Mouse (Mus musculus): ENCODE results near the gene Clic5. TPM values are rescaled to one million over a fixed set of nuclear protein-coding genes. Genes with fewer than 3 reads are reported as not detected.

Clic5 gene
- total and polyA plus RNA-seq, 2 experiments from 2014 or later, result 0.25 to 1.00 TPM

DNA sequence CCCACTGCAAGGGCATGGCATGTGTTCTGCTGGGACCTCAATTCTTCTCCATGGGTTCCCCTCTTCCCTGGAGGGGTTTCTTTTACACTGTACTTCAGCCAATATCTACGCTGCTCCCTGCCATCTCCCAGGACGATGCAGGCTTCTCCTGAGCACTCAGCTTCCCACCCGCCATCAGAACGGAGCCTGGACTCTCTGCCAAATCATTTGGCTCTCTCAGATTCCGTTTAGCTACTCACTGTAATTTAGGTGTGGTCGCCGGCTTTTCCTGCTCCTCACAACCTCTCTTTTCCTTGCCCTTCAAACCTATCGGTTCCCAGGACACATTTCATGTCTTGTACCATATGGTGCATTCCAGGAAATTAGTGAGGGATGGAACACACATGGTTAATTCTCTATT, 66.3 kb downstream of the Clic5 start:
- Histone ChIP-seq H3K27ac (ENCODE audit: low read depth, low read length) (no peak overlapping the region), H3K9me3 (ENCODE audit: low read length) (no peaks in the 10 kb centered on the region), H3K36me3 (ENCODE audit: insufficient read depth) (no peaks in the 10 kb centered on the region), H3K4me3 (ENCODE audit: low read depth, low read length) (no peak overlapping the region), H3K4me1 (ENCODE audit: insufficient read depth) (0 out of 2 replicates have a peak, but pooled peaks cover 5% of the 10 kb centered on the region), H3K9ac (0 out of 2 replicates have a peak overlapping the region, but pooled peaks have one; percentile 3), H3K27me3 (ENCODE audit: insufficient read depth, low read length) (no peaks in the 10 kb centered on the region), H3K4me2 (ENCODE audit: low read depth) (no peak overlapping the region)
- no peak for ATAC-seq
- DNase-seq, result no peak
- TF ChIP-seq CTCF (IDR thresholded peaks at IDR 0.05; ENCODE audit: low read depth), result no peak
- 49% methylated on average over 8 of the region's 8 CpGs for WGBS

GRCm38 (mm10) chr17:44256583-44256982, 68.2 kb downstream of the Clic5 start:
- no peak overlapping the region for H3K4me3 ChIP-seq (ENCODE audit: low read depth, low read length)
- ATAC-seq, result peak; percentile 66
- H3K9ac ChIP-seq, result no peak overlapping the region
- H3K9me3 ChIP-seq (ENCODE audit: low read length), result no peaks in the 10 kb centered on the region
- peak; percentile 84 for DNase-seq
- H3K4me1 ChIP-seq (ENCODE audit: insufficient read depth), result 0 out of 2 replicates have a peak, but pooled peaks cover 5% of the 10 kb centered on the region
- peak; percentile 93 for TF ChIP-seq CTCF (IDR thresholded peaks at IDR 0.05; ENCODE audit: low read depth)
- no peaks in the 10 kb centered on the region for H3K27me3 ChIP-seq (ENCODE audit: insufficient read depth, low read length)
- WGBS, result 5% methylated on average over 6 of the region's 6 CpGs
- no peak overlapping the region for H3K27ac ChIP-seq (ENCODE audit: low read depth, low read length)
- no peak overlapping the region for H3K4me2 ChIP-seq (ENCODE audit: low read depth)
- no peaks in the 10 kb centered on the region for H3K36me3 ChIP-seq (ENCODE audit: insufficient read depth)

DNA sequence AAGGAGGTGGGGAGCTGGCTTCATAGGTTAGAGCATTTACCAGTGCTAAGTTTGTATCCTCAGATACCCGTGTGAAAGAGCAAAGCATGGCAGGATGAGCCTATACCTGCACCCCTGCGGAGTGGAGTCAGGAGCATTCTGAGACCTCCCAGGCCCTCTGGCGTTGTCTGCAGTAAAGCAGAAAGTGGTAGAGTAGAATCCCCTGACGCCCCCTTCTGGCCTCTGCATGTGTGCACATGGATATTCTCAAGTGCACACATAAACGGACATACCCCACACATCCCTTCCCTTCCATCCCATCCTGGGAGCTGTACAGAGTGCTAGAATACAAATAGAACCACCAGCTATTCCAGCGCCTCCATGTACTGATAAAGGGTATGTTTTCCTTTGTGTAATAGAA, 70.9 kb downstream of the Clic5 start:
- Histone ChIP-seq H3K4me2 (ENCODE audit: low read depth) (no peak overlapping the region), H3K4me1 (ENCODE audit: insufficient read depth) (0 out of 2 replicates have a peak, but pooled peaks cover 5% of the 10 kb centered on the region), H3K4me3 (ENCODE audit: low read depth, low read length) (no peak overlapping the region), H3K9ac (no peak overlapping the region), H3K27ac (ENCODE audit: low read depth, low read length) (no peak overlapping the region), H3K36me3 (ENCODE audit: insufficient read depth) (no peaks in the 10 kb centered on the region), H3K27me3 (ENCODE audit: insufficient read depth, low read length) (no peaks in the 10 kb centered on the region), H3K9me3 (ENCODE audit: low read length) (no peaks in the 10 kb centered on the region)
- ATAC-seq (no peak), DNase-seq (no peak)
- WGBS, result 34% methylated on average over 6 of the region's 6 CpGs
- TF ChIP-seq CTCF (IDR thresholded peaks at IDR 0.05; ENCODE audit: low read depth), result peak; percentile 41; the same call in 1 of the 2 replicates

GRCm38 (mm10) chr17:44261594-44262202, 73.3 kb downstream of the Clic5 start:
- TF ChIP-seq CTCF (IDR thresholded peaks at IDR 0.05; ENCODE audit: low read depth), result peak; percentile 96
- Histone ChIP-seq H3K27ac (ENCODE audit: low read depth, low read length) (no peak overlapping the region), H3K27me3 (ENCODE audit: insufficient read depth, low read length) (no peaks in the 10 kb centered on the region), H3K36me3 (ENCODE audit: insufficient read depth) (no peaks in the 10 kb centered on the region), H3K4me3 (ENCODE audit: low read depth, low read length) (no peak overlapping the region), H3K4me2 (ENCODE audit: low read depth) (no peak overlapping the region), H3K9me3 (ENCODE audit: low read length) (no peaks in the 10 kb centered on the region), H3K9ac (no peak overlapping the region), H3K4me1 (ENCODE audit: insufficient read depth) (no peaks in the 10 kb centered on the region)
- ATAC-seq (peak; percentile 90), DNase-seq (peak; percentile 89)
- 24% methylated on average over 11 of the region's 15 CpGs for WGBS

GRCm38 (mm10) chr17:44270043-44270442, 81.7 kb downstream of the Clic5 start:
- H3K27me3 ChIP-seq (ENCODE audit: insufficient read depth, low read length), result no peaks in the 10 kb centered on the region
- H3K36me3 ChIP-seq (ENCODE audit: insufficient read depth), result no peaks in the 10 kb centered on the region
- no peak overlapping the region for H3K9ac ChIP-seq
- no peaks in the 10 kb centered on the region for H3K4me1 ChIP-seq (ENCODE audit: insufficient read depth)
- WGBS, result 94% methylated on average over 7 of the region's 7 CpGs
- ATAC-seq (no peak), DNase-seq (no peak)
- H3K4me2 ChIP-seq (ENCODE audit: low read depth), result no peak overlapping the region
- no peak overlapping the region for H3K27ac ChIP-seq (ENCODE audit: low read depth, low read length)
- TF ChIP-seq CTCF (IDR thresholded peaks at IDR 0.05; ENCODE audit: low read depth), result no peak
- no peaks in the 10 kb centered on the region for H3K9me3 ChIP-seq (ENCODE audit: low read length)
- H3K4me3 ChIP-seq (ENCODE audit: low read depth, low read length), result no peak overlapping the region

GRCm38 (mm10) chr17:44271426-44271825, 83.0 kb downstream of the Clic5 start:
- Histone ChIP-seq H3K9ac (no peak overlapping the region), H3K27ac (ENCODE audit: low read depth, low read length) (no peak overlapping the region), H3K27me3 (ENCODE audit: insufficient read depth, low read length) (no peaks in the 10 kb centered on the region), H3K9me3 (ENCODE audit: low read length) (no peaks in the 10 kb centered on the region), H3K4me2 (ENCODE audit: low read depth) (no peak overlapping the region), H3K4me1 (ENCODE audit: insufficient read depth) (no peaks in the 10 kb centered on the region), H3K4me3 (ENCODE audit: low read depth, low read length) (no peak overlapping the region), H3K36me3 (ENCODE audit: insufficient read depth) (no peaks in the 10 kb centered on the region)
- TF ChIP-seq CTCF (IDR thresholded peaks at IDR 0.05; ENCODE audit: low read depth), result no peak
- no peak for ATAC-seq
- 87% methylated on average over 3 of the region's 3 CpGs for WGBS
- no peak for DNase-seq

- ATAC-seq (no peak), DNase-seq (no peak)
- Histone ChIP-seq H3K4me1 (ENCODE audit: insufficient read depth) (no peaks in the 10 kb centered on the region), H3K9me3 (ENCODE audit: low read length) (no peaks in the 10 kb centered on the region), H3K36me3 (ENCODE audit: insufficient read depth) (no peaks in the 10 kb centered on the region), H3K27me3 (ENCODE audit: insufficient read depth, low read length) (no peaks in the 10 kb centered on the region), H3K4me2 (ENCODE audit: low read depth) (no peak overlapping the region), H3K9ac (no peak overlapping the region), H3K27ac (ENCODE audit: low read depth, low read length) (no peak overlapping the region), H3K4me3 (ENCODE audit: low read depth, low read length) (no peak overlapping the region)
- TF ChIP-seq CTCF (IDR thresholded peaks at IDR 0.05; ENCODE audit: low read depth), result no peak
Measured at GRCm38 (mm10) chr17:44274804-44275203, 86.4 kb downstream of the Clic5 start.
